Mouse (Mus musculus) liver, postnatal 0 days (tissue): ENCODE results near the gene Olfr310.

Experiments used
- CTCF ChIP-seq: sonication (generic); IDR thresholded peaks from 2 replicates; pipeline ENCODE4 v1.5.1; 2016; ENCODE audit warnings: antibody characterized with exemption, low read depth
- EP300 ChIP-seq: IDR thresholded peaks from 2 replicates; pipeline ENCODE4 v1.6.1; 2016; ENCODE audit warnings: antibody characterized with exemption, low read depth, mild to moderate bottlenecking

GRCm38 (mm10) chr7:86321323-86321722, 44.4 kb upstream of the Olfr310 start:
- TF ChIP-seq CTCF (no peak), EP300 (no peak)
